Mouse (Mus musculus) lung, postnatal 0 days (tissue): ENCODE measurements around the gene Gm20388.

Experiments
- CTCF ChIP-seq: IDR thresholded peaks from 2 replicates; pipeline ENCODE4 v1.5.1; 2016; ENCODE audit warnings: antibody characterized with exemption, mild to moderate bottlenecking
- EP300 ChIP-seq: IDR thresholded peaks from 2 replicates; pipeline ENCODE4 v1.6.1; 2016; ENCODE audit warnings: antibody characterized with exemption, mild to moderate bottlenecking, control low read depth

DNA sequence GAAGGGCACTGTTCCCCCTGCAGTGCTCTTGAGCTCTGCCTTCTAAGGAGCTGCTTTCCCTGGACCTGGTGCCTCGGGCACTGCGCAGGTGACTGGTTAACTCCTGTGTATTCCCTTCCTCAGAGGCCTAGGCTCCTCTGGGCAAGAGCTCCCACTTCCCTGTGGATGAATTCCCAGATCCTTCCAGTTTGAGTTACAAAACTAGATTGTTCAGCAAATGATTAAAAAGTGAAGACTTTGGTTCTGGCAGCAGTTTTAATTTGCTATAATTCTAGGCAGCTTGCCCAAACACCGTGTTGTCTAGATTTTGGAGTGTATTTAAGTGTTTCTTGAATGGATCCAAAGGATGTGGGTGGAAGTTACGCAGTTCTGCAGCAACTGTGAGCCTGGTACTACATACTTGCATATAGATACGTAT, 4341.9 kb downstream of the Gm20388 start:
- no peak for TF ChIP-seq CTCF
- TF ChIP-seq EP300: peak; percentile 58
